Mouse (Mus musculus): ENCODE data around the gene Slc9b1. TPM values are rescaled to one million over a fixed set of nuclear protein-coding genes. Genes with fewer than 3 reads are reported as not detected.

Slc9b1 gene
- polyA plus RNA-seq, 1 experiment from 2014 or later: not detected

DNA sequence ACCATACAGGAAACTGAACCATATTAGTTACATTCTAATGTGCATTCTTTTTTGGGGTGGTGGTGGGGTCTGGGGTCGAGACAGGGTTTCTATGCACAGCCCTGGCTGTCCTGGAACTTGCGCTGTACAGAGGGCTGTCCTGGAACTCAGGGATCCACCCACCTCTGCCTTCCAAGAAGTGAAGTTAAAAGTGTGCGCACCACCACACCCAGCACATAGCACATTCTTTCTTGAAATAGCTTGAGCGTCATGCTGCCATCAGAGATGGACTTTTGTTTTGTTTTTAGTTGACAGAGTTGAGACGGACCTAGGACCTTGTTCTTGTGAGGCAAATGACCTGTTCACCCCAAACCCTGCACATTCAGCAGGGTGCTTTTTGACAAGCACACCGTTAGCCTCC, 20.7 kb upstream of the Slc9b1 start:
- Histone ChIP-seq H3K4me3 (no peak overlapping the region), H3K9ac (no peak overlapping the region), H3K27me3 (no peaks in the 10 kb centered on the region), H3K27ac (no peak overlapping the region), H3K9me3 (no peaks in the 10 kb centered on the region), H3K36me3 (no peaks in the 10 kb centered on the region), H3K4me1 (no peaks in the 10 kb centered on the region), H3K4me2 (no peak overlapping the region)
- WGBS: 70% methylated on average over 6 of the region's 6 CpGs
- no peak for ATAC-seq (ENCODE audit: insufficient number of reproducible peaks, low FRiP score, low TSS enrichment, low read depth)

DNA sequence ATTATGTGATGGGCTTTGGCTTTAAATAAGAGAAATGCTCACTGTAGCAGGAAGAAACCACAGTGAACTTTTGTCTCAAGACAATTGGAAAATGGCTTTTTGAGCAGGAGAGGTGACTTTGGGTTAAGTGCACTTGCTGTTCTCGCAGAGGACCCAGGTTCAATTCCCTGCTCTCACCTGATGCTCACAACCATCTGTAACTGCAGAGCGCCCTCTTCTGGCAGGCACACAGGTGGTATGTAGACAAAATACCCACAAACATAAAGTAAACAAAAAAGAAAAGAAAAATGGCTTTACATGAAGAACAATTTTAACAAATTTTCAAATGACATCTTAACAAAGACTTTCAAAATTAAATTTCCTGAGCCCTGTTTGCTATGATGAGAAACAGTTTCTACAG, 20.2 kb upstream of the Slc9b1 start:
- WGBS: 62% methylated on average over 2 of the region's 2 CpGs
- no peaks in the 10 kb centered on the region for H3K4me1 ChIP-seq
- H3K27ac ChIP-seq: no peak overlapping the region
- H3K36me3 ChIP-seq: no peaks in the 10 kb centered on the region
- no peak for ATAC-seq (ENCODE audit: insufficient number of reproducible peaks, low FRiP score, low TSS enrichment, low read depth)
- H3K9ac ChIP-seq: no peak overlapping the region
- no peaks in the 10 kb centered on the region for H3K9me3 ChIP-seq
- H3K4me2 ChIP-seq: no peak overlapping the region
- H3K27me3 ChIP-seq: no peaks in the 10 kb centered on the region
- no peak overlapping the region for H3K4me3 ChIP-seq

DNA sequence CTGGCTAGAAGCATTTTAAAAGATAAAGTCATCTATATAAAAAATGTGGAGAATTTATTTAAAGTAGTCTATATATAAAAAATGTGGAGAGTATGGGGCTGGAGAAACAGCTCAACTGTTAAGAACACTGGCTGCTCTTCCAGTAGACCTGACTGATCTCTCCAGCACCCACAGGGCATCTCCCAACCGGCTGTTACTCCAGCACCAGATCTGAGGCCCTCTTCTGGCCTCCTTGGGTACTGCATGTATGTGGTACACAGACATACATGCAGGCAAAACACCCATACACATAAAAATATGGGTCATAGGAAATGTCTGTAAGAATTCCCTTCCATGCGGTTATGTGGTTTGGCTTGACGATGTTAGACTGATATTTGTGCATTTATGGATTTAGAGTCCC, 19.3 kb upstream of the Slc9b1 start:
- H3K9ac ChIP-seq: no peak overlapping the region
- no peak for ATAC-seq (ENCODE audit: insufficient number of reproducible peaks, low FRiP score, low TSS enrichment, low read depth)
- WGBS: 36% methylated on average over 3 of the region's 3 CpGs
- no peak overlapping the region for H3K4me3 ChIP-seq
- no peaks in the 10 kb centered on the region for H3K36me3 ChIP-seq
- no peaks in the 10 kb centered on the region for H3K9me3 ChIP-seq
- H3K4me1 ChIP-seq: no peaks in the 10 kb centered on the region
- no peaks in the 10 kb centered on the region for H3K27me3 ChIP-seq
- no peak overlapping the region for H3K4me2 ChIP-seq
- H3K27ac ChIP-seq: no peak overlapping the region

- no peaks in the 10 kb centered on the region for H3K4me1 ChIP-seq
- H3K9ac ChIP-seq: no peak overlapping the region
- no peak overlapping the region for H3K27ac ChIP-seq
- H3K27me3 ChIP-seq: no peaks in the 10 kb centered on the region
- ATAC-seq (ENCODE audit: insufficient number of reproducible peaks, low FRiP score, low TSS enrichment, low read depth): no peak
- no peak overlapping the region for H3K4me2 ChIP-seq
- H3K36me3 ChIP-seq: no peaks in the 10 kb centered on the region
- no peak overlapping the region for H3K4me3 ChIP-seq
- H3K9me3 ChIP-seq: no peaks in the 10 kb centered on the region
Measured at GRCm38 (mm10) chr3:135332691-135333090, 15.1 kb upstream of the Slc9b1 start.

DNA sequence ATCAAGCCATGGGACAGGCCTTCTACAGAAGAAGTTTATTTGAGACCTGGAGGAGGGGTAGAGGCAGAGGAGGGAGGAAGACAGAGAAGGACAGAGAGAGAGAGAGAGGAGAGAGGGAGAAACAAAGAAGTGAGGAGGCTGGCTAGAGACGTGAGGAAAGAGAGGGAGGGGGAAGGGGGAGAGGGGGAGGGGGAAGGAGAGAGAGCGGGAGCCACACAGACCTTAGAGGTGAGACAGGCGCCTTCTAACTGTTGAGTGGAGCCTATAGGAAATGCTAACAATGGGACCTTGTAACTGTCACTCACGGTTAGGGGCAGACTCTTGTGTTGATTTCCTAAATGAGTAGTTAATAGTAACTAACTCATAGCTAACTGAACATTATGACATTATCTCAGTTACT, 14.1 kb upstream of the Slc9b1 start:
- H3K9me3 ChIP-seq: no peaks in the 10 kb centered on the region
- H3K9ac ChIP-seq: no peak overlapping the region
- H3K36me3 ChIP-seq: no peaks in the 10 kb centered on the region
- no peak overlapping the region for H3K27ac ChIP-seq
- ATAC-seq (ENCODE audit: insufficient number of reproducible peaks, low FRiP score, low TSS enrichment, low read depth): no peak
- no peaks in the 10 kb centered on the region for H3K27me3 ChIP-seq
- H3K4me1 ChIP-seq: no peaks in the 10 kb centered on the region
- WGBS: 57% methylated on average over 4 of the region's 4 CpGs
- no peak overlapping the region for H3K4me2 ChIP-seq
- no peak overlapping the region for H3K4me3 ChIP-seq

- no peaks in the 10 kb centered on the region for H3K27me3 ChIP-seq
- H3K4me2 ChIP-seq: no peak overlapping the region
- no peak overlapping the region for H3K4me3 ChIP-seq
- no peaks in the 10 kb centered on the region for H3K9me3 ChIP-seq
- ATAC-seq (ENCODE audit: insufficient number of reproducible peaks, low FRiP score, low TSS enrichment, low read depth): no peak
- H3K27ac ChIP-seq: no peak overlapping the region
- no peak overlapping the region for H3K9ac ChIP-seq
- H3K4me1 ChIP-seq: no peaks in the 10 kb centered on the region
- H3K36me3 ChIP-seq: no peaks in the 10 kb centered on the region
Measured at GRCm38 (mm10) chr3:135349022-135349421, 1.2 kb downstream of the Slc9b1 start.

DNA sequence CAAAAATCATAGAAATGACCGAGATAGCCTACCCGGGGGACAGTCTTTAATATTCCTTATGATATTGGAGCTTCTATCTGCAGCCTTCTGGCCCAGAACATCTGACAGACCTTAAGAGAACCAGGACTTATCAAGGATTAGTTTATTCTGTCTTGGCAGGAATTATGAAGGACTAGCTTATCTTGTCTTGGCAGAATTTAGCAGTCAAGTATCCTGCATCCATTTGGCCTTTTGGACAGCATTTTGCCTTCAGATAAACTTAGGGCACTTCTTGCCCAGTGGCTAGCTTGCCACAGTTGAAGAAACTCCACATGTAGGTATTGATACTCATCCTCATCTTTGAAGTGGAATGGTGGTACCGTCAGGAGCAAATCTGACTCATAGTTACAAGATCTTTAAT, 4.0 kb downstream of the Slc9b1 start:
- Histone ChIP-seq H3K4me3 (no peak overlapping the region), H3K27me3 (no peaks in the 10 kb centered on the region), H3K4me1 (no peaks in the 10 kb centered on the region), H3K36me3 (no peaks in the 10 kb centered on the region), H3K9me3 (no peaks in the 10 kb centered on the region), H3K27ac (no peak overlapping the region), H3K9ac (no peak overlapping the region), H3K4me2 (no peak overlapping the region)
- WGBS: 91% methylated on average over 3 of the region's 3 CpGs
- no peak for ATAC-seq (ENCODE audit: insufficient number of reproducible peaks, low FRiP score, low TSS enrichment, low read depth)

- H3K4me1 ChIP-seq: no peaks in the 10 kb centered on the region
- H3K9me3 ChIP-seq: no peaks in the 10 kb centered on the region
- 88% methylated on average over 4 of the region's 4 CpGs for WGBS
- no peak overlapping the region for H3K9ac ChIP-seq
- no peaks in the 10 kb centered on the region for H3K36me3 ChIP-seq
- ATAC-seq (ENCODE audit: insufficient number of reproducible peaks, low FRiP score, low TSS enrichment, low read depth): no peak
- no peaks in the 10 kb centered on the region for H3K27me3 ChIP-seq
- no peak overlapping the region for H3K4me3 ChIP-seq
- no peak overlapping the region for H3K27ac ChIP-seq
- no peak overlapping the region for H3K4me2 ChIP-seq
Measured at GRCm38 (mm10) chr3:135357394-135357793, 9.6 kb downstream of the Slc9b1 start.

DNA sequence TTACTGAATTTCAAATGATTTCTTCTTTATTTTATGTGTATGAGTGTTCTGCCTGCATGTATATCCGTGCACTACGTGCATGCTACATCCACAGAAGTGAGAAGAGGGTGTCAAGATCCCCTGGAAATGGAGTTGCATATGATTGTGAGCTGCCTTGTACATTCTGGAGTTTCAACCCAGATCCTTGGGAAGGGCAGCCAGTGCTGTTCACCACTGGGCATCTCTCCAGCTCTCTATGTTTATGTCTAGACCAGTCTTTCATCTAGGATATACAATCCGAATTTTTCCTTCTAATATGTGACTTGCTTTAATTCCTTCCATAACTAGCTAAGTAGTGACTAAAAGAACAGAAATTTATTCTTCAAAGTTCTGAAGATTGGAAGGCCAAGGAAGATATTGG, 28.0 kb downstream of the Slc9b1 start:
- 77% methylated on average over 3 of the region's 3 CpGs for WGBS
- H3K27me3 ChIP-seq: no peaks in the 10 kb centered on the region
- no peak overlapping the region for H3K9ac ChIP-seq
- H3K9me3 ChIP-seq: no peaks in the 10 kb centered on the region
- H3K36me3 ChIP-seq: no peaks in the 10 kb centered on the region
- no peak overlapping the region for H3K4me3 ChIP-seq
- no peak overlapping the region for H3K4me2 ChIP-seq
- H3K4me1 ChIP-seq: no peaks in the 10 kb centered on the region
- no peak overlapping the region for H3K27ac ChIP-seq
- ATAC-seq (ENCODE audit: insufficient number of reproducible peaks, low FRiP score, low TSS enrichment, low read depth): no peak

DNA sequence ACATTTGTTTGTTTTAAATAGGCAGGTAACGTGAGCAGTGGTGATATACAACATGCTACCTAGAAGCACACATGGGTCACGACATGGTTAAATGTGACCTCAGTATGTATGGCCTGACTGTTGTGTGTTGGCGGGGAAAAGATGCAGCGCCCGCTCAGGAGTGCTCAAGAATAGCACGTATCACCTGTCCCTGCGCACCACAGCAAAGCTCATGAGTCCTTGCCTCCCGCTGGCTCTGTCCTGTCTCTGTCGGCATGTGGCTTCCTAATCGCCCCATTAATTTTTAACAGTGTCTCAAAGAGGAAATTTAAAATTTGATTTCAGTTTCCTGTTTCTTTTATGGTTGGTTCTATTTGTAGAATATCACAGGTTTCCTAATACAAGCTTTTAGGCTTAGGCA, 29.6 kb downstream of the Slc9b1 start:
- Histone ChIP-seq H3K4me2 (no peak overlapping the region), H3K4me1 (no peaks in the 10 kb centered on the region), H3K27ac (no peak overlapping the region), H3K36me3 (no peaks in the 10 kb centered on the region), H3K9me3 (no peaks in the 10 kb centered on the region), H3K9ac (no peak overlapping the region), H3K4me3 (no peak overlapping the region), H3K27me3 (no peaks in the 10 kb centered on the region)
- WGBS: 50% methylated on average over 10 of the region's 10 CpGs
- no peak for ATAC-seq (ENCODE audit: insufficient number of reproducible peaks, low FRiP score, low TSS enrichment, low read depth)

GRCm38 (mm10) chr3:135379868-135380267, 32.0 kb downstream of the Slc9b1 start:
- Histone ChIP-seq H3K27me3 (no peaks in the 10 kb centered on the region), H3K9me3 (no peaks in the 10 kb centered on the region), H3K9ac (no peak overlapping the region), H3K27ac (no peak overlapping the region), H3K4me1 (no peaks in the 10 kb centered on the region), H3K36me3 (no peaks in the 10 kb centered on the region), H3K4me3 (no peak overlapping the region), H3K4me2 (no peak overlapping the region)
- ATAC-seq (ENCODE audit: insufficient number of reproducible peaks, low FRiP score, low TSS enrichment, low read depth): no peak
- WGBS: 90% methylated on average over 4 of the region's 4 CpGs

GRCm38 (mm10) chr3:135393186-135393585, 45.4 kb downstream of the Slc9b1 start:
- no peak for ATAC-seq (ENCODE audit: insufficient number of reproducible peaks, low FRiP score, low TSS enrichment, low read depth)
- no peak overlapping the region for H3K4me3 ChIP-seq
- no peaks in the 10 kb centered on the region for H3K36me3 ChIP-seq
- H3K27ac ChIP-seq: no peak overlapping the region
- H3K27me3 ChIP-seq: no peaks in the 10 kb centered on the region
- no peaks in the 10 kb centered on the region for H3K4me1 ChIP-seq
- 74% methylated on average over 6 of the region's 6 CpGs for WGBS
- H3K4me2 ChIP-seq: no peak overlapping the region
- no peak overlapping the region for H3K9ac ChIP-seq
- H3K9me3 ChIP-seq: no peaks in the 10 kb centered on the region

DNA sequence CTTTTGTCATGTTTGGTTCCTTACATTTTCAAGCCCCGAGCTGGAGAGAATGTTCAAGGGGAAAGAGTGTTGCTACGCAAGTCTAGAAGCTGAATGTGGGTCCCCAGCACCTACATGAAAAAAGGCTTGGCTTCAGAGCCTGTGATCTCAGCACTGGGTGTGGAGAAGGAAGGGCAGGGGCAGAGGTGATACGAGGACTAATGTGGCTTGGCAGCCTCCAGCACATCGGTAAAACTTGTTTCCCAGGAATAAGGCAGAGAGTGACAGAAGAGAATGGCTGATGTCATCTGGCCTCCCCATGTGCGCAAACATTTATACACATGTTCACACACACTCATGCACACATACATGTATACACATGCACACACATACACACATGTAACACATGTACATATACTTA, 47.3 kb downstream of the Slc9b1 start:
- H3K27me3 ChIP-seq: no peaks in the 10 kb centered on the region
- H3K4me3 ChIP-seq: no peak overlapping the region
- no peaks in the 10 kb centered on the region for H3K4me1 ChIP-seq
- 75% methylated on average over 5 of the region's 5 CpGs for WGBS
- no peaks in the 10 kb centered on the region for H3K36me3 ChIP-seq
- H3K27ac ChIP-seq: no peak overlapping the region
- no peak for ATAC-seq (ENCODE audit: insufficient number of reproducible peaks, low FRiP score, low TSS enrichment, low read depth)
- no peak overlapping the region for H3K4me2 ChIP-seq
- no peaks in the 10 kb centered on the region for H3K9me3 ChIP-seq
- no peak overlapping the region for H3K9ac ChIP-seq
